Mouse (Mus musculus) CH12.LX (cell line): ENCODE data around the gene Tex12. TPM values are rescaled to one million over a fixed set of nuclear protein-coding genes. Genes with fewer than 3 reads are reported as not detected.

Experiments used
- DNase-seq: peaks from one replicate; pipeline ENCODE4 v3.0.0-alpha.2; 2013; ENCODE audit errors: extremely low read depth
- H3K27ac ChIP-seq: 2 replicates; pipeline ENCODE4 v1.5.1; 2012; ENCODE audit warnings: low read depth, mild to moderate bottlenecking, control low read depth, moderate library complexity; ENCODE audit not compliant: insufficient read depth
- H3K27me3 ChIP-seq: replicated peaks from 2 replicates; pipeline ENCODE3; 2012; ENCODE audit warnings: inconsistent platforms
- H3K36me3 ChIP-seq, 2 experiments: replicated peaks in 1 of 2; 2 replicates each; pipeline versions ENCODE3 to v1.6.1; 2012; ENCODE audit warnings: inconsistent platforms in 1 of 2, low read length in 1 of 2, mild to moderate bottlenecking in 1 of 2, mixed read lengths in 1 of 2, moderate library complexity in 1 of 2; ENCODE audit not compliant: control insufficient read depth in 1 of 2, insufficient read depth in 1 of 2
- H3K4me1 ChIP-seq, 2 experiments: 2 replicates each; pipeline ENCODE4 v1.6.1; 2012; ENCODE audit warnings: inconsistent platforms in 1 of 2, moderate library complexity in 1 of 2; ENCODE audit not compliant: insufficient read depth in 2 of 2, control insufficient read depth in 1 of 2
- H3K4me2 ChIP-seq: 2 replicates; pipeline ENCODE4 v1.6.1; 2012; ENCODE audit warnings: low read depth, mild to moderate bottlenecking, control low read depth; ENCODE audit not compliant: poor library complexity, insufficient read depth, severe bottlenecking
- H3K4me3 ChIP-seq, 3 experiments: fragments of 150-350 bp in 1 of 3; sonication (generic) in 1 of 3; replicated peaks in 1 of 3; 2 replicates each; pipeline versions ENCODE3 to v1.5.1; 2011 to 2012; ENCODE audit warnings: low read depth in 2 of 3, low read length in 2 of 3, mild to moderate bottlenecking in 2 of 3, moderate library complexity in 2 of 3, control low read depth in 1 of 3, improper control_type of control experiment in 1 of 3, inconsistent platforms in 1 of 3, mixed read lengths in 1 of 3; ENCODE audit not compliant: poor library complexity in 1 of 3
- H3K79me2 ChIP-seq: replicated peaks from 2 replicates; pipeline ENCODE4 v1.6.1; 2012; ENCODE audit warnings: mild to moderate bottlenecking, moderate library complexity; ENCODE audit not compliant: control insufficient read depth, poor library complexity, insufficient read depth, severe bottlenecking; ENCODE audit errors: extremely low read depth
- H3K9ac ChIP-seq: 2 replicates; pipeline ENCODE4 v1.6.1; 2012; ENCODE audit warnings: low read depth, mild to moderate bottlenecking, control low read depth, moderate library complexity; ENCODE audit not compliant: insufficient read depth
- H3K9me3 ChIP-seq: replicated peaks from 2 replicates; pipeline ENCODE3; 2012; ENCODE audit warnings: low read length, inconsistent platforms, mixed read lengths
- BHLHE40 ChIP-seq: IDR thresholded peaks from 2 replicates; pipeline ENCODE4 v1.6.1; 2011; ENCODE audit warnings: mild to moderate bottlenecking, low read depth, low read length, improper control_type of control experiment
- CHD1 ChIP-seq: IDR thresholded peaks from 2 replicates; pipeline ENCODE4 v1.6.1; 2012; ENCODE audit warnings: low read depth, low read length, improper control_type of control experiment, inconsistent platforms
- CHD2 ChIP-seq: IDR thresholded peaks from 2 replicates; pipeline ENCODE4 v1.6.1; 2011; ENCODE audit warnings: low read length, improper control_type of control experiment
- CTCF ChIP-seq, 2 experiments: IDR thresholded peaks in 1 of 2; conservative IDR thresholded peaks in 1 of 2; 2 replicates each; pipeline ENCODE4 v1.5.1; 2011 to 2012; ENCODE audit warnings: low read depth in 2 of 2, low read length in 2 of 2, improper control_type of control experiment in 1 of 2, inconsistent platforms in 1 of 2, mild to moderate bottlenecking in 1 of 2, moderate library complexity in 1 of 2
- ELF1 ChIP-seq: IDR thresholded peaks from 2 replicates; pipeline ENCODE4 v1.6.1; 2014; ENCODE audit warnings: low read depth, mild to moderate bottlenecking, inconsistent platforms, low read length, improper control_type of control experiment
- EP300 ChIP-seq: IDR thresholded peaks from 2 replicates; pipeline ENCODE4 v1.6.1; 2011; ENCODE audit warnings: low read length, improper control_type of control experiment
- ETS1 ChIP-seq: conservative IDR thresholded peaks from 2 replicates; pipeline ENCODE4 v1.6.1; 2012; ENCODE audit warnings: low read depth, mild to moderate bottlenecking, inconsistent platforms, low read length, improper control_type of control experiment, moderate library complexity
- GABPA ChIP-seq: IDR thresholded peaks from 2 replicates; pipeline ENCODE4 v1.6.1; 2012; ENCODE audit warnings: low read depth, low read length, improper control_type of control experiment, inconsistent platforms; ENCODE audit not compliant: insufficient replicate concordance
- HCFC1 ChIP-seq: IDR thresholded peaks from 2 replicates; pipeline ENCODE4 v1.6.1; 2012; ENCODE audit warnings: low read depth, mild to moderate bottlenecking, inconsistent platforms, low read length, improper control_type of control experiment
- IRF4 ChIP-seq: IDR thresholded peaks from 2 replicates; pipeline ENCODE4 v1.6.1; 2014; ENCODE audit warnings: low read depth, mild to moderate bottlenecking, inconsistent platforms, low read length, improper control_type of control experiment
- MAX ChIP-seq: IDR thresholded peaks from 2 replicates; pipeline ENCODE4 v1.6.1; 2011; ENCODE audit warnings: low read length, improper control_type of control experiment
- MAZ ChIP-seq: IDR thresholded peaks from 2 replicates; pipeline ENCODE4 v1.6.1; 2012; ENCODE audit warnings: low read depth, mild to moderate bottlenecking, inconsistent platforms, low read length, improper control_type of control experiment, moderate library complexity
- MYC ChIP-seq: IDR thresholded peaks from 2 replicates; pipeline ENCODE4 v1.6.1; 2011; ENCODE audit warnings: low read depth, mild to moderate bottlenecking, improper control_type of control experiment, low read length
- NELFE ChIP-seq: IDR thresholded peaks from 2 replicates; pipeline ENCODE4 v1.6.1; 2011; ENCODE audit warnings: low read depth, low read length, improper control_type of control experiment
- NRF1 ChIP-seq: IDR thresholded peaks from 2 replicates; pipeline ENCODE4 v1.6.1; 2014; ENCODE audit warnings: low read depth, mild to moderate bottlenecking, inconsistent platforms, low read length, improper control_type of control experiment, moderate library complexity
- POLR2AphosphoS2 ChIP-seq: IDR thresholded peaks from 2 replicates; pipeline ENCODE4 v1.6.1; 2011; ENCODE audit warnings: low read depth, low read length, improper control_type of control experiment
- RAD21 ChIP-seq: IDR thresholded peaks from 2 replicates; pipeline ENCODE4 v1.6.1; 2011; ENCODE audit warnings: low read depth, mild to moderate bottlenecking, low read length, improper control_type of control experiment, moderate library complexity
- SIN3A ChIP-seq: IDR thresholded peaks from 2 replicates; pipeline ENCODE4 v1.6.1; 2012; ENCODE audit warnings: low read length, improper control_type of control experiment, inconsistent platforms
- TBP ChIP-seq: conservative IDR thresholded peaks from 2 replicates; pipeline ENCODE4 v1.6.1; 2011; ENCODE audit warnings: low read depth, low read length, improper control_type of control experiment
- TCF12 ChIP-seq: IDR thresholded peaks from 2 replicates; pipeline ENCODE4 v1.6.1; 2014; ENCODE audit warnings: low read depth, mild to moderate bottlenecking, inconsistent platforms, low read length, improper control_type of control experiment
- USF1 ChIP-seq: IDR thresholded peaks from 2 replicates; pipeline ENCODE4 v1.6.1; 2014; ENCODE audit warnings: low read depth, mild to moderate bottlenecking, inconsistent platforms, low read length, improper control_type of control experiment
- USF2 ChIP-seq: conservative IDR thresholded peaks from 2 replicates; pipeline ENCODE4 v1.6.1; 2011; ENCODE audit warnings: low read depth, low read length, improper control_type of control experiment
- ZC3H11A ChIP-seq: IDR thresholded peaks from 2 replicates; pipeline ENCODE4 v1.6.1; 2012; ENCODE audit warnings: low read depth, mild to moderate bottlenecking, inconsistent platforms, low read length, improper control_type of control experiment
- ZNF384 ChIP-seq: IDR thresholded peaks from 2 replicates; pipeline ENCODE4 v1.6.1; 2012; ENCODE audit warnings: low read depth, low read length, improper control_type of control experiment, inconsistent platforms
- dilution Hi-C: fragments of 300-500 bp; cut with MboI; formaldehyde crosslinking; loops from 2 replicates; pipeline ENCODE4 v1.14.3; 2020; ENCODE audit warnings: low sequenced_read_pairs; ENCODE audit not compliant: extremely low pct_unique_long_range_greater_than_20kb, extremely low pct_ligation_motif_present
- in situ Hi-C: fragments of 300-500 bp; cut with MboI; formaldehyde crosslinking; loops from 3 replicates; pipeline ENCODE4 v1.14.3; 2019; ENCODE audit warnings: low sequenced_read_pairs, low pct_ligation_motif_present, low pct_unique_long_range_greater_than_20kb, mixed read lengths
- polyA plus RNA-seq: library from polyadenylated mRNA; unstranded; fragments of >175 nt; gene quantifications from 2 replicates; pipeline ENCODE4 v1.2.1, GENCODE M21; 2012; ENCODE audit warnings: low read depth; ENCODE audit not compliant: insufficient read length
- total RNA-seq, 2 experiments: library from RNA; depleted of rRNA; stranded (reverse); fragments of 300-350 nt in 1 of 2; fragments of >200 nt in 1 of 2; gene quantifications; 2 replicates each; pipeline ENCODE4 v1.2.3; 2012 to 2014

Gene Tex12
- total and polyA plus RNA-seq, 3 experiments = not detected

- 0 out of 2 replicates have a peak, but pooled peaks have one; percentile 31 for TF ChIP-seq HCFC1
- TF ChIP-seq ELF1 = no peak
- TF ChIP-seq POLR2AphosphoS2 = no peak
- TF ChIP-seq CHD1 = no peak
- no peak for TF ChIP-seq CTCF (conservative IDR thresholded peaks at IDR 0.05 in 1 of 2, IDR thresholded peaks at IDR 0.05 in 1 of 2; ENCODE audit: low read depth in 2 of 2, low read length in 2 of 2)
- TF ChIP-seq MAZ = no peak
- TF ChIP-seq ZNF384 = no peak
- peak; percentile 78 for TF ChIP-seq CHD2
- TF ChIP-seq NELFE = no peak
- TF ChIP-seq GABPA = no peak
- TF ChIP-seq BHLHE40 = peak; percentile 80
- no peak for TF ChIP-seq USF2
Observed at GRCm38 (mm10) chr9:50537295-50537694, 23.8 kb downstream of the Tex12 start (continued).

GRCm38 (mm10) chr9:50536603-50537135 is 24.5 kb downstream of the Tex12 start:
- no peaks in the 10 kb centered on the region for H3K9me3 ChIP-seq
- dilution Hi-C loops = no loop called here

GRCm38 (mm10) chr9:50535930-50536329 is 25.2 kb downstream of the Tex12 start:
- H3K4me2 ChIP-seq = no peak overlapping the region
- in situ Hi-C loops (loop anchor here (5.0 to 25.0 kb wide), 2 partner anchors 51 to 999 kb away; no protein-coding TSS in a partner anchor), dilution Hi-C loops (no loop called here)
- H3K4me3 ChIP-seq = no peak overlapping the region
- H3K27me3 ChIP-seq = peaks cover 2% of the 10 kb centered on the region
- no peak for DNase-seq
- H3K9ac ChIP-seq = no peak overlapping the region
- no peaks in the 10 kb centered on the region for H3K79me2 ChIP-seq
- no peaks in the 10 kb centered on the region for H3K9me3 ChIP-seq
- no peaks in the 10 kb centered on the region for H3K36me3 ChIP-seq
- peaks cover 14 to 35% of the 10 kb centered on the region in 2 experiments for H3K4me1 ChIP-seq
- TF ChIP-seq CTCF (conservative IDR thresholded peaks at IDR 0.05 in 1 of 2, IDR thresholded peaks at IDR 0.05 in 1 of 2; ENCODE audit: low read depth in 2 of 2, low read length in 2 of 2) = no peak
- no peak for TF ChIP-seq RAD21
- TF ChIP-seq USF1 = no peak
- peak; percentile 24; the same call in 1 of the 2 replicates for TF ChIP-seq IRF4
- TF ChIP-seq MYC = no peak
- no peak for TF ChIP-seq SIN3A
- no peak for TF ChIP-seq ETS1
- TF ChIP-seq ELF1 = no peak
- no peak for TF ChIP-seq MAX
- peak; percentile 54; the same call in 1 of the 2 replicates for TF ChIP-seq TCF12
- TF ChIP-seq EP300 = peak; percentile 63
- no peak for TF ChIP-seq NELFE
- no peak for TF ChIP-seq ZC3H11A
- no peak for TF ChIP-seq NRF1
- TF ChIP-seq CHD2 = no peak
- no peak overlapping the region for H3K27ac ChIP-seq

More at GRCm38 (mm10) chr9:50536603-50537135, 24.5 kb downstream of the Tex12 start:
- no peak overlapping the region for H3K9ac ChIP-seq
- H3K79me2 ChIP-seq = no peaks in the 10 kb centered on the region
- no peak overlapping the region for H3K4me2 ChIP-seq
- in situ Hi-C loops = loop anchor here (5.0 to 25.0 kb wide), 2 partner anchors 51 to 999 kb away; no protein-coding TSS in a partner anchor
- TF ChIP-seq BHLHE40 (0 out of 2 replicates have a peak, but pooled peaks have one; percentile 7), TBP (no peak)
- peaks cover 4% of the 10 kb centered on the region for H3K27me3 ChIP-seq
- peaks cover 14 to 32% of the 10 kb centered on the region in 2 experiments for H3K4me1 ChIP-seq
- no peak overlapping the region for H3K4me3 ChIP-seq
- no peak for DNase-seq
- H3K36me3 ChIP-seq = no peaks in the 10 kb centered on the region
- no peak overlapping the region for H3K27ac ChIP-seq
